In the genomic region with DNA sequence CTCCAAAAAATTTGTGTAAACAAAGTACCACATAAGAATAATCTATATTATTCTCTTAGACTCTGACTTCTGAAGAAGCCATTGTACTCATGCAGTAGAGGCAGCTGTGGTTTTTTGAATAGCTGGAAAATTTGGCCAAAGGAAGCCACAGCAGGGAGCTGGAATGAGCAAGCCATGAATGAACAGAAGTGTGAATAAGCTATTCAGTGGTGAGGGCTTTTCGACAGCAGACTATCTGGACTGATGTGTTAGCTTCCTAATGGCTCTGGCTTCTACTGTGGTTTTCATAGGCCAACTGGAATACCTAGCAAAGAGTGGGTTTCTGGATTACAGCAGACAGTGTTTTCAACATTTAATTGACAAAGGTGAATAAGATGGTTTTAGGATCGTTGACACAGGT, we compare ENCODE assay signal across 18 mouse cellular contexts.
DNase-seq lines count a peak whose midpoint lies in the region; ATAC-seq lines count a peak whose summit lies in the region.
"Had no signal": no experiment of that assay in that cellular context is flagged by ENCODE, and none has a peak within 500 bp of the region (broad histone marks: within the 10 kb centered on the region; RNA-seq: fewer than 3 reads in every experiment).

No protein-coding gene starts in this region.

- no peak overlapping the region for H3K9ac ChIP-seq in forebrain, embryonic 14.5 days (ENCODE audit: low read length)
- no peak overlapping the region for H3K9ac ChIP-seq in forebrain, embryonic 13.5 days
- H3K9ac ChIP-seq: forebrain, embryonic 15.5 days; heart, embryonic 13.5 days had no signal

- DNase-seq in forebrain, embryonic 14.5 days (ENCODE audit: low spot score), result peak; percentile 1
- peak; percentile 8 for DNase-seq in left cerebral cortex, postnatal 4 days
- no peak for DNase-seq in left cerebral cortex, postnatal 14 days (ENCODE audit: low spot score in 2 of 2)
- peak; percentile 81 for DNase-seq in Muller cell, postnatal 12 days (ENCODE audit: inconsistent ontology term)
- DNase-seq in thymus, postnatal 4 days, result no peak
- DNase-seq: adrenal gland, postnatal 10 days; cerebellum, adult 11-12 months; cerebellum, adult 9-10 months; cerebellum, postnatal 36 days; gastrocnemius, postnatal 36 days; heart, adult 11 months; heart, postnatal 36 days; kidney, adult 18-20 months had no signal

- ATAC-seq in forebrain, embryonic 14.5 days, result no peak
- ATAC-seq in forebrain, embryonic 13.5 days, result no peak
- ATAC-seq: forebrain, embryonic 15.5 days; hindbrain, embryonic 16.5 days had no signal

- no peak overlapping the region for H3K27ac ChIP-seq in forebrain, embryonic 14.5 days (ENCODE audit: low read depth, low read length)
- H3K27ac ChIP-seq in forebrain, embryonic 13.5 days, result no peak overlapping the region
- H3K27ac ChIP-seq: embryonic facial prominence, embryonic 10.5 days; forebrain, embryonic 15.5 days; heart, embryonic 13.5 days had no signal

- no peak overlapping the region for H3K4me3 ChIP-seq in forebrain, embryonic 14.5 days (ENCODE audit: low read depth, low read length)
- no peak overlapping the region for H3K4me3 ChIP-seq in forebrain, embryonic 13.5 days
- H3K4me3 ChIP-seq: embryonic facial prominence, embryonic 10.5 days; forebrain, embryonic 15.5 days; heart, embryonic 13.5 days had no signal

- H3K9me3 ChIP-seq in forebrain, embryonic 14.5 days (replicated peaks; ENCODE audit: control insufficient read depth, low read length), result no peaks in the 10 kb centered on the region
- H3K9me3 ChIP-seq in forebrain, embryonic 13.5 days (replicated peaks), result no peaks in the 10 kb centered on the region
- H3K9me3 ChIP-seq: embryonic facial prominence, embryonic 10.5 days; forebrain, embryonic 15.5 days; heart, embryonic 13.5 days had no signal

- intact Hi-C loops in left cerebral cortex, postnatal 4 days (cut with DNase I), result no loop called here
- intact Hi-C loops in left cerebral cortex, postnatal 14 days (cut with DNase I), result no loop called here

- no peak overlapping the region for H3K4me2 ChIP-seq in forebrain, embryonic 14.5 days (ENCODE audit: low read length)
- no peak overlapping the region for H3K4me2 ChIP-seq in forebrain, embryonic 13.5 days
- H3K4me2 ChIP-seq: forebrain, embryonic 15.5 days; heart, embryonic 13.5 days had no signal

- no peaks in the 10 kb centered on the region for H3K27me3 ChIP-seq in forebrain, embryonic 14.5 days (replicated peaks; ENCODE audit: control insufficient read depth, insufficient read depth, low read length)
- H3K27me3 ChIP-seq in forebrain, embryonic 13.5 days, result no peaks in the 10 kb centered on the region
- H3K27me3 ChIP-seq: forebrain, embryonic 15.5 days; heart, embryonic 13.5 days had no signal

- 24% methylated on average over 2 of the region's 2 CpGs for WGBS in forebrain, embryonic 14.5 days
- 29% methylated on average over 2 of the region's 2 CpGs for WGBS in forebrain, embryonic 13.5 days

- H3K36me3 ChIP-seq in forebrain, embryonic 14.5 days (ENCODE audit: control insufficient read depth, insufficient read depth, low read length), result no peaks in the 10 kb centered on the region
- H3K36me3 ChIP-seq in forebrain, embryonic 13.5 days (ENCODE audit: poor library complexity, severe bottlenecking), result no peaks in the 10 kb centered on the region
- H3K36me3 ChIP-seq: embryonic facial prominence, embryonic 10.5 days; forebrain, embryonic 15.5 days; heart, embryonic 13.5 days had no signal

- H3K4me1 ChIP-seq in forebrain, embryonic 14.5 days (ENCODE audit: control insufficient read depth, insufficient read depth, low read length), result no peaks in the 10 kb centered on the region
- no peaks in the 10 kb centered on the region for H3K4me1 ChIP-seq in forebrain, embryonic 13.5 days
- H3K4me1 ChIP-seq: embryonic facial prominence, embryonic 10.5 days; forebrain, embryonic 15.5 days had no signal

Comparison
In these comparisons a context has a peak if more than half of its experiments do, and no peak if none do; other contexts are left out.
1. DNase-seq: peak in forebrain, embryonic 14.5 days (single experiment), left cerebral cortex, postnatal 4 days (single experiment) and Muller cell, postnatal 12 days (single experiment); none in left cerebral cortex, postnatal 14 days (0 of 2) and thymus, postnatal 4 days (single experiment).